In genomic region chr19:32758793-32759161, GRCm38 (mm10) we compare ENCODE assay signal across 8 mouse cellular contexts. TPM values are rescaled to one million over a fixed set of nuclear protein-coding genes. Genes with fewer than 3 reads are reported as not detected.
A peak's percentile ranks its signal among the peaks of the same experiment; 100 is the strongest.
DNase-seq lines count a peak whose midpoint lies in the region; ATAC-seq and TF ChIP-seq lines count a peak whose summit lies in the region.

No protein-coding gene starts in this region.

- no peaks in the 10 kb centered on the region for H3K36me3 ChIP-seq in testis, adult 2 months (ENCODE audit: control insufficient read depth, insufficient read depth, low read length)
- peaks cover 6% of the 10 kb centered on the region; the same call in 1 of the 2 replicates for H3K36me3 ChIP-seq in limb, embryonic 14.5 days (ENCODE audit: control insufficient read depth, insufficient read depth, low read length)
- H3K36me3 ChIP-seq in stomach, embryonic 16.5 days (ENCODE audit: control insufficient read depth, insufficient read depth, low read length), result no peaks in the 10 kb centered on the region

- no peak for TF ChIP-seq POLR2A in cerebellum, adult 2 months (IDR thresholded peaks at IDR 0.05; ENCODE audit: borderline replicate concordance, insufficient read depth, low read length)
- TF ChIP-seq POLR2A in testis, adult 2 months (IDR thresholded peaks at IDR 0.05; ENCODE audit: control insufficient read depth, low read depth, low read length), result no peak
- TF ChIP-seq POLR2A in limb, embryonic 14.5 days (IDR thresholded peaks at IDR 0.05; ENCODE audit: borderline replicate concordance, extremely low read depth, insufficient read depth, insufficient read length), result no peak

- no peaks in the 10 kb centered on the region for H3K27me3 ChIP-seq in cerebellum, adult 2 months (ENCODE audit: control insufficient read depth, insufficient read depth, low read length)
- H3K27me3 ChIP-seq in testis, adult 2 months (ENCODE audit: control insufficient read depth, insufficient read depth, low read length), result no peaks in the 10 kb centered on the region
- H3K27me3 ChIP-seq in limb, embryonic 14.5 days (ENCODE audit: control insufficient read depth, insufficient read depth, low read length), result 0 out of 2 replicates have a peak, but pooled peaks cover 9% of the 10 kb centered on the region
- H3K27me3 ChIP-seq in stomach, embryonic 16.5 days (ENCODE audit: control insufficient read depth, insufficient read depth, low read length), result no peaks in the 10 kb centered on the region; the same call in 1 of the 2 replicates

- no peak for TF ChIP-seq CTCF in cerebellum, adult 2 months (IDR thresholded peaks at IDR 0.05; ENCODE audit: borderline replicate concordance, insufficient read depth, low read depth, low read length)
- no peak for TF ChIP-seq CTCF in testis, adult 2 months (IDR thresholded peaks at IDR 0.05; ENCODE audit: control insufficient read depth, insufficient read depth, insufficient replicate concordance, low read depth, low read length)

- H3K27ac ChIP-seq in cerebellum, adult 2 months (ENCODE audit: insufficient read depth, low read length), result no peak overlapping the region
- no peak overlapping the region for H3K27ac ChIP-seq in testis, adult 2 months (ENCODE audit: control insufficient read depth, insufficient read depth, low read depth, low read length)
- H3K27ac ChIP-seq in limb, embryonic 14.5 days (replicated peaks; ENCODE audit: low read depth, low read length), result no peak overlapping the region
- peak overlapping the region; percentile 99 for H3K27ac ChIP-seq in stomach, embryonic 16.5 days (ENCODE audit: low read length)

- no peak for ATAC-seq in limb, embryonic 14.5 days (ENCODE audit: low FRiP score, low read depth)
- no peak for ATAC-seq in stomach, embryonic 16.5 days (ENCODE audit: insufficient read depth, low FRiP score)

- H3K4me2 ChIP-seq in limb, embryonic 14.5 days (replicated peaks; ENCODE audit: low read depth, low read length, severe bottlenecking), result peak overlapping the region; percentile 81
- H3K4me2 ChIP-seq in stomach, embryonic 16.5 days (ENCODE audit: low read depth, low read length), result peak overlapping the region; percentile 96

- WGBS in cerebellum, adult 2 months, result 1% methylated on average over 11 of the region's 11 CpGs
- under 1% methylated on average over 11 of the region's 11 CpGs for WGBS in limb, embryonic 14.5 days
- WGBS in stomach, embryonic 16.5 days, result under 1% methylated on average over 11 of the region's 11 CpGs

- H3K9me3 ChIP-seq in limb, embryonic 14.5 days (ENCODE audit: control insufficient read depth, low read length), result no peaks in the 10 kb centered on the region
- H3K9me3 ChIP-seq in stomach, embryonic 16.5 days (replicated peaks; ENCODE audit: control insufficient read depth, low read length), result no peaks in the 10 kb centered on the region

- H3K9ac ChIP-seq in limb, embryonic 14.5 days (ENCODE audit: low read depth, low read length, severe bottlenecking), result peak overlapping the region; percentile 97
- peak overlapping the region; percentile 100 for H3K9ac ChIP-seq in stomach, embryonic 16.5 days (ENCODE audit: low read length)

- no peak for DNase-seq in cerebellum, adult 2 months
- no peak for DNase-seq in cerebellum, adult 18-20 months
- no peak for DNase-seq in testis, postnatal 14 days (ENCODE audit: low spot score)
- DNase-seq in limb, embryonic 14.5 days (ENCODE audit: low spot score), result no peak
- no peak for DNase-seq in gastrocnemius, adult 18-20 months (ENCODE audit: low spot score)
- no peak for DNase-seq in adrenal gland, postnatal 36 days

- peaks cover 9% of the 10 kb centered on the region for H3K4me1 ChIP-seq in cerebellum, adult 2 months (ENCODE audit: control insufficient read depth, insufficient read depth, low read length)
- peaks cover 9% of the 10 kb centered on the region for H3K4me1 ChIP-seq in testis, adult 2 months (ENCODE audit: control insufficient read depth, insufficient read depth, low read length)
- H3K4me1 ChIP-seq in limb, embryonic 14.5 days (ENCODE audit: control insufficient read depth, insufficient read depth, low read length), result peaks cover 29% of the 10 kb centered on the region
- peaks cover 21% of the 10 kb centered on the region for H3K4me1 ChIP-seq in stomach, embryonic 16.5 days (ENCODE audit: control insufficient read depth, insufficient read depth, low read length)

- peak overlapping the region; percentile 77 for H3K4me3 ChIP-seq in cerebellum, adult 2 months (replicated peaks; ENCODE audit: insufficient read depth, low read depth, low read length)
- peak overlapping the region; percentile 94 for H3K4me3 ChIP-seq in testis, adult 2 months (ENCODE audit: control insufficient read depth, low read depth, low read length)
- peak overlapping the region; percentile 97 for H3K4me3 ChIP-seq in limb, embryonic 14.5 days (replicated peaks; ENCODE audit: low read length)
- peak overlapping the region; percentile 74 for H3K4me3 ChIP-seq in stomach, embryonic 16.5 days (replicated peaks; ENCODE audit: low read length)

RNA-seq across cellular contexts. Expression of gene Pten, which starts 1.5 kb away (rescaled TPM):
- 36.6 and 38.1 TPM in 2 replicates for polyA plus RNA-seq in cerebellum, adult 2 months (2012; rRNA removed)
- polyA plus RNA-seq in testis, adult 2 months (2012; rRNA removed), result 15.1 and 15.4 TPM in 2 replicates
- polyA plus RNA-seq in limb, embryonic 14.5 days (2012; rRNA removed), result 17.3 and 18.0 TPM in 2 replicates
- 12.2 and 14.4 TPM in 2 replicates for polyA plus RNA-seq in limb, embryonic 14.5 days (2014; fragmentation: Nextera tagmentation; extraction: Ambion mirVana)
- polyA plus RNA-seq in stomach, embryonic 16.5 days (2015; fragmentation: Nextera tagmentation; extraction: Ambion mirVana), result 7.1 and 8.2 TPM in 2 replicates
- total RNA-seq in gastrocnemius, adult 18-20 months (2021), result 10 to 100 TPM; 28.4 to 32.2 TPM
- 10 to 100 TPM; 73.4 to 83.9 TPM for total RNA-seq in adrenal gland, postnatal 36 days (2021)

RNA-seq across cellular contexts. Expression of gene Atad1, which starts 19.2 kb away (rescaled TPM):
- polyA plus RNA-seq in cerebellum, adult 2 months (2012; rRNA removed), result 77.2 and 85.3 TPM in 2 replicates
- 66.6 and 90.4 TPM in 2 replicates for polyA plus RNA-seq in testis, adult 2 months (2012; rRNA removed)
- polyA plus RNA-seq in limb, embryonic 14.5 days (2012; rRNA removed), result 38.4 and 38.5 TPM in 2 replicates
- polyA plus RNA-seq in limb, embryonic 14.5 days (2014; fragmentation: Nextera tagmentation; extraction: Ambion mirVana), result 60.2 and 62.5 TPM in 2 replicates
- polyA plus RNA-seq in stomach, embryonic 16.5 days (2015; fragmentation: Nextera tagmentation; extraction: Ambion mirVana), result 65.1 and 68.7 TPM in 2 replicates
- 10 to 100 TPM; 54.6 to 58.7 TPM for total RNA-seq in gastrocnemius, adult 18-20 months (2021)
- 10 to 100 TPM; 66.0 to 88.3 TPM for total RNA-seq in adrenal gland, postnatal 36 days (2021)
